Mouse (Mus musculus) midbrain, embryonic 15.5 days (tissue): Measurements from ENCODE around the gene E4f1. TPM values are rescaled to one million over a fixed set of nuclear protein-coding genes. Genes with fewer than 3 reads are reported as not detected.

Experiments used
- ATAC-seq: fragments of 200-750 bp; cut with Nextera tagmentation; replicated peaks from 2 replicates; pipeline ENCODE4 v1.8.0; 2017; ENCODE audit warnings: moderate TSS enrichment
- H3K27ac ChIP-seq: fragments of 300-500 bp; sonication (generic); 2 replicates; pipeline ENCODE4 v1.5.1; 2015; ENCODE audit warnings: mild to moderate bottlenecking, inconsistent platforms
- H3K27me3 ChIP-seq: fragments of 300-500 bp; sonication (generic); replicated peaks from 2 replicates; pipeline ENCODE4 v1.6.1; 2015; ENCODE audit warnings: inconsistent platforms
- H3K36me3 ChIP-seq: fragments of 300-500 bp; sonication (generic); replicated peaks from 2 replicates; pipeline ENCODE4 v1.6.1; 2015; ENCODE audit warnings: inconsistent platforms
- H3K4me1 ChIP-seq: fragments of 300-500 bp; sonication (generic); 2 replicates; pipeline ENCODE4 v1.6.1; 2015; ENCODE audit warnings: inconsistent platforms
- H3K4me2 ChIP-seq: fragments of 300-500 bp; sonication (generic); 2 replicates; pipeline ENCODE4 v1.6.1; 2015; ENCODE audit warnings: inconsistent platforms, mild to moderate bottlenecking, moderate library complexity
- H3K4me3 ChIP-seq: fragments of 300-500 bp; sonication (generic); 2 replicates; pipeline ENCODE4 v1.5.1; 2015; ENCODE audit warnings: mild to moderate bottlenecking, inconsistent platforms
- H3K9ac ChIP-seq: fragments of 300-500 bp; sonication (generic); 2 replicates; pipeline ENCODE4 v1.6.1; 2015; ENCODE audit warnings: mild to moderate bottlenecking, inconsistent platforms
- H3K9me3 ChIP-seq: fragments of 300-500 bp; sonication (generic); 2 replicates; pipeline ENCODE4 v1.6.1; 2016; ENCODE audit warnings: inconsistent platforms
- WGBS: fragments of 180-500 bp; shearing (Covaris S2); methylation state at CpG from one replicate; pipeline ENCODE4 v1.1.7; 2015; ENCODE audit warnings: mixed read lengths; 5-methylcytosine and 5-hydroxymethylcytosine counted together
- polyA plus RNA-seq: library from polyadenylated mRNA; unstranded; fragments of >200 nt; fragmentation: Nextera tagmentation; extraction: Ambion mirVana; gene quantifications from 2 replicates; pipeline ENCODE4 v1.2.1, GENCODE M21; 2015

Gene E4f1
- polyA plus RNA-seq: 53.1 and 55.6 TPM in 2 replicates

DNA sequence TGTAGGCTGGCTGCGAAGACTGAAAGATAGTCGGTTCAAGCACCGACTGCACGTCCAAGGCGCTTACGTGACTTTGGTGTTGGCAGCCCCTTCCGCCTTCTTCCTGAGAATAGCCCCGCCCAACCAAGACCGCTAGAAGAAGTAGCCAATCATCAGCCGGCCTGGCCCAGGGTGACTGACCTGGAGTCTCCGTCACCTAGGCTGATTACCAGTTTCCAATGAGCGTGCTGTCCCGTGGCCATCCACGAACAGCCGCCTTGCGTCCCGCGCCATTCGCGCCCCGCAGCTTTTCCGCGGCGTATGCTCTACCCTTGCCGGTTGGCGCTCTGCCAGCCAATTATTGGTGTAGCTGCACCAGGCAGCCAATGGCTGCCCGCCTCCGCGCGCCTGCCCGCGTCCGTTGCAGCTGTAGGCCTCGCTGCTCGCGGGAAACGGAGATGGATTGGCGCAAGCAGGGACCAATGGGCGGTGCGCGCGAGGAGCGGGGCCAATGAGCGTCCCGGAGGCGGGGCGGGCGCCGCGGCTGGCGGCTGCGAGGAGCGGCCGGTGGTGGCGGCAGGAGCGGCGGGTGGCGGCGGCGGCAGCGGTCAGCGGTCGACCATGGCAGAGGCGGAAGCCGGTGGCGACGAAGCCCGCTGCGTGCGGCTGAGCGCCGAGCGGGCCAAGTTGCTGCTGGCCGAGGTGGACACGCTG is at the start of gene E4f1, which contains the start of gene Pgp:
E4f1 (minus strand) TSS at position 404 of the 693 bp plus-strand sequence.
Pgp (plus strand) TSS at position 483 of the 693 bp plus-strand sequence.
- 0 out of 2 replicates have a peak, but pooled peaks cover 2% of the 10 kb centered on the region for H3K36me3 ChIP-seq
- WGBS: under 1% methylated on average over 70 of the region's 75 CpGs

DNA sequence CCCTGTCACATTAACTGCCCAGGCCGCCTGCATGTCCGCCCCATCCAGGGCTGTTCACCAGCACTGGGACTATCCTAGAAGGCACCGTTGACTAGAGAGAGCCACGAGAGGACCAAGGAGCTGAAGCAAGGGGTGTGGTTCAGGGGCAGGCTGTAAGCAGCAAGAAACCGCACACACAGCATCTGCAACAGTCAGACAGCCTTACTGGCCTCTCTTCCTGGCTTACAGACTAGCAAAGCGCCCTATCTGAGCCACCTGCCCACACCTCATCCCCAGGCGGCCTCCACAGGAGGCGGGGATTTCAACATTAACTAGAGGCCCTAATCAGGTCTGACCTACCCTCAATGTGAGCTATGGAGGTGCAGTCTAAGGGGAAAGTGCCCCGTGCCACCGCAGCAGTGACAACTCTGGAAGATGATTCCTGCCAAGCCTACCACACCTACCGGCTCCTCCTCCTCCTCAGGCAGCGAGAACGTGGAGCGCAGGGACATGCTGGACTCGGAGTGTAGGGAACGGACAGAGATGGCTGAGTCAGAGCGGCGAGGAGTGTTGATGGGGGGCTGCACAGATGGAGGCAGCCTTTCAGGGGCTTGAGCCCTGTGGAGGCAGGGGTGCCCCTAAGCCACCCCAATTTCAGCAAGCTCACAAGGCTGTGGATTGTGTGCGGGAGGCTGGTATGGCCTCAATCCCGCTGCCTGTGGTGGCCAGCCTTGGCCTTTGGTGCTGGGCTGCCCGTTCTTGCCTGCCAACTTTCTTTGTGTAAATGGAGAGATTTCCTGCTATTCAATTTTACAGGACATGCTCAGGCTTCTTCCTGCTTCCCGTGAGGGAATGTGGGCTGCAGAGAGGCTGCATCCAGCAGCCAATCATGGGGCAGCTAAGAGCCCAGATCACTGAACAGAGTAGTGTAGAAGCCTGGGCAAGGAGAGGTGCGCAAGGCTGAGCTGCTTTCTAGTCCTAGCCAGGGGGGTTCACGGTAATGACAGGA is 44.5 kb upstream of the E4f1 start:
- H3K27ac ChIP-seq: 0 out of 2 replicates have a peak overlapping the region, but pooled peaks have one; percentile 11
- no peak overlapping the region for H3K9ac ChIP-seq
- no peaks in the 10 kb centered on the region for H3K27me3 ChIP-seq
- H3K36me3 ChIP-seq: peaks cover 53% of the 10 kb centered on the region
- no peak for ATAC-seq
- H3K4me3 ChIP-seq: no peak overlapping the region
- WGBS: 91% methylated on average over 24 of the region's 24 CpGs
- H3K4me1 ChIP-seq: no peaks in the 10 kb centered on the region
- no peaks in the 10 kb centered on the region for H3K9me3 ChIP-seq
- no peak overlapping the region for H3K4me2 ChIP-seq

More for the DNA sequence above, at the start of gene E4f1, which contains the start of gene Pgp:
- Histone ChIP-seq H3K4me1 (peaks cover 24% of the 10 kb centered on the region), H3K4me2 (peak within 1 kb of the TSS; percentile 99), H3K9ac (peak within 1 kb of the TSS; percentile 62), H3K4me3 (peak within 1 kb of the TSS; percentile 67), H3K9me3 (no peaks in the 10 kb centered on the region), H3K27ac (peak within 1 kb of the TSS; percentile 81), H3K27me3 (no peaks in the 10 kb centered on the region)
- peak; percentile 98 for ATAC-seq

DNA sequence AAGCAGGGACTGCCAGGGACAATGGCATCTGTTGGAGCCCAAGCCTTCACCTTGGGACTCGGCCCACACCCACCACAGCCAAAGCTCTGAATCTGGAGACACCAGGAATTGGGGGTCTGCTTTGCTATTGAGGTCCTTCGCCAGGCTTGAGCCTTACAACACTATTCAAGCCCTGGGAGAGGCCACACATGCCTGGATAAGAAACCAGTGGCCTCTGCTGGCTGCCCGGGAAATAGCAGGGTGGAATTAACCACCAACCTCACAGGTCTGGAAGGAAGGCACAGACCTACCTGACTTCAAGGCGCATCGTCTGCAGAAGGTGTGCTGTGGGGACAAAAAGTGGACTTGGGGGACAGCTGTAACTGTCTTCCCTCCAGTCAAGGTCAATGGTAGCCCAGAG is 43.5 kb upstream of the E4f1 start:
- WGBS: 53% methylated on average over 5 of the region's 5 CpGs
- Histone ChIP-seq H3K9ac (no peak overlapping the region), H3K9me3 (no peaks in the 10 kb centered on the region), H3K4me1 (no peaks in the 10 kb centered on the region), H3K36me3 (peaks cover 58% of the 10 kb centered on the region), H3K4me2 (no peak overlapping the region), H3K4me3 (no peak overlapping the region), H3K27ac (no peak overlapping the region), H3K27me3 (no peaks in the 10 kb centered on the region)
- ATAC-seq: peak; percentile 59

DNA sequence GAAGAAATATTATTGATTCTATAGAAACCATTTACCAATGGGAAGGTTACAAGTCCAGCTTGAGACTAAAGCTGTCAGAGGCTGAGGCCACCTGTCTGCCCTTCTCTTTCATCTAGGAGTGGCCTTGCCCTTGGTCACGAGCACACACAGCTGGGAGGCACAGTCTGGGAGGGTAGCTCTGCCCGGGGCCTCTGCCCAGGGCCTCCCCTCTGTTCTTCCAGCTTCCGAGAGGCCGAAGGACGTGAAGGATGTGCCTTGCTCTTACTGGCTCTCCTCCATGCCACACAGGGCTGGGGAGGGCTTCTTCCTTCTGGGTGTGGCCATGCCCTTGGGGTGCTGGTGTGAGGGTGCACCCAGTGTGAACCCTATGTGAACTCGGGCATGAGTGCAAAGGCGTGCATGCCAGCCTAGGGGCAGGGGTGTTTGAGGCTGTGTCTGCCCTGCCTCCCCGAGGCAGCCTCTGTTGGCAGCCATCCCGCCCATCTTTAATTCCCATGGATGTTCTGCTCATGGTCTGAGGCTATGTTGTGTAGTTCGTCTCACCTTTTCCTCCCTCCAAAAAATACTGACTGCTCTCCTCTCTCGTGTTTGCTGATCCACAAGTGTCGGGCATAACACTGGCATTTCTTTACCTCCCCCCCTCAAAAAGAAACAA is 37.8 kb upstream of the E4f1 start:
- 82% methylated on average over 12 of the region's 12 CpGs for WGBS
- Histone ChIP-seq H3K9me3 (no peaks in the 10 kb centered on the region), H3K27ac (no peak overlapping the region), H3K27me3 (no peaks in the 10 kb centered on the region), H3K9ac (no peak overlapping the region), H3K4me3 (no peak overlapping the region), H3K36me3 (peaks cover 71% of the 10 kb centered on the region), H3K4me1 (peaks cover 7% of the 10 kb centered on the region; the same call in 1 of the 2 replicates), H3K4me2 (no peak overlapping the region)
- ATAC-seq: no peak

DNA sequence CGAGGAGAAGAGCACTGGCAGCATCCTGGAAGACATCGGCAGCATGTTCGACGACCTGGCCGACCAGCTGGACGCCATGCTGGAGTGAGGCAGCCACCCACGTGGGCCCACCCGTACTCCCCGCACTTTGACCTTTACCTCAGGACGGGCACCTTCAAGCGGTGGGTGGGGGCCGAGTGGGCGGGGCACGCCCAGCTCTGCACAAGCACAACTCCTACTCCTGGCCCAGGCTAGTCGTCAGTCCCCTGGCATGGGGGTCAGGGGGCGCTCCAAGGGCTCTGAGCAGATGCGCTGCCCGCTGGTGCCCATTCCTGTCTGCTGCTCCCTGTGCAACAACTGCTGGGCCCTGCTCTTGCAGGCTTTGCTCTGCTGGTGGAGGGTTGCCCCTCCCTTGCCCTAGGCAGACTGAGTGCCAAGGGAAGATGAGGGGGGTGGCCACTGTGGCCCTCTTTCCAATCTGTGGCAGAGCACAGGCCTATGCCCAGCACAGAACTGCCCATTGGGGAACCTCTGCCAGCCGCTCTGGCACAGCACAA is 37.1 kb upstream of the E4f1 start:
- Histone ChIP-seq H3K27me3 (no peaks in the 10 kb centered on the region), H3K27ac (no peak overlapping the region), H3K4me2 (no peak overlapping the region), H3K4me3 (no peak overlapping the region), H3K9me3 (no peaks in the 10 kb centered on the region), H3K9ac (no peak overlapping the region), H3K4me1 (peaks cover 7% of the 10 kb centered on the region; the same call in 1 of the 2 replicates), H3K36me3 (peaks cover 78% of the 10 kb centered on the region)
- 62% methylated on average over 19 of the region's 19 CpGs for WGBS
- ATAC-seq: no peak; the same call in 1 of the 2 replicates

DNA sequence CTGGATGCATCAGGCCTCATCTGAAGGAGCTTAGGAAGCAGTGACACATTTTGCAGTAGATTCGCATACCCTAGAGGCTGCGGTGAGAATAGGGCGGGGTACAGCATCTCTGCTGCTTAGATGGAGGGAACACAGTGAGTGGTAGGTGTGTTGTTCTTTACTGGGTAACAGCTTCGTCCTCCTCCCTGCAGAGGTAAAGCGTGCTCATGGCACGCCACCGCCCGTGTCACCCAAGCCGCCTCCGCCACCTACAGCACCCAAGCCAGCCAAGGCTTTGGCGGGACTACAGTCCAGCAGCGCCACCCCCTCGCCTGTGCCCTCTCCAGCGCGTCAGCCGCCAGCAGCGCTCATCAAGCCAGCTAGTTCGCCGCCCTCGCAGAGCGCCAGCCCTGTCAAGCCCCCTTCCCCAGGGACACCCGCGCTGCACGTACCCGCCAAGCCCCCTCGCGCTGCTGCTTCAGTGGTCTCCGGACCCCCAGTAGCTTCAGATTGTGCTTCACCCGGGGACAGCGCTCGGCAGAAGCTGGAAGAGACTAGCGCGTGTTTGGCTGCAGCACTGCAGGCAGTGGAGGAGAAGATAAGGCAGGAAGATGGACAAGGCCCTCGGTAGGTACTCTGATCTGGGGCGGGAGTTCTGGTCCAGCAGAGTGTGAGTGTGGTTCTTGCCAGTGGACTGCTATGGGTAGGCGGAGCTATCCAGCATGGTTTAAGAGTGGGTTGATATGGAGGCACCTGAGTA is 36.4 kb upstream of the E4f1 start:
- ATAC-seq: no peak
- no peaks in the 10 kb centered on the region for H3K9me3 ChIP-seq
- peaks cover 7% of the 10 kb centered on the region; the same call in 1 of the 2 replicates for H3K4me1 ChIP-seq
- no peak overlapping the region for H3K4me3 ChIP-seq
- H3K36me3 ChIP-seq: peaks cover 73% of the 10 kb centered on the region
- H3K9ac ChIP-seq: peak overlapping the region; percentile 18; the same call in 1 of the 2 replicates
- H3K4me2 ChIP-seq: no peak overlapping the region
- no peaks in the 10 kb centered on the region for H3K27me3 ChIP-seq
- WGBS: 23% methylated on average over 36 of the region's 36 CpGs
- H3K27ac ChIP-seq: peak overlapping the region; percentile 45

DNA sequence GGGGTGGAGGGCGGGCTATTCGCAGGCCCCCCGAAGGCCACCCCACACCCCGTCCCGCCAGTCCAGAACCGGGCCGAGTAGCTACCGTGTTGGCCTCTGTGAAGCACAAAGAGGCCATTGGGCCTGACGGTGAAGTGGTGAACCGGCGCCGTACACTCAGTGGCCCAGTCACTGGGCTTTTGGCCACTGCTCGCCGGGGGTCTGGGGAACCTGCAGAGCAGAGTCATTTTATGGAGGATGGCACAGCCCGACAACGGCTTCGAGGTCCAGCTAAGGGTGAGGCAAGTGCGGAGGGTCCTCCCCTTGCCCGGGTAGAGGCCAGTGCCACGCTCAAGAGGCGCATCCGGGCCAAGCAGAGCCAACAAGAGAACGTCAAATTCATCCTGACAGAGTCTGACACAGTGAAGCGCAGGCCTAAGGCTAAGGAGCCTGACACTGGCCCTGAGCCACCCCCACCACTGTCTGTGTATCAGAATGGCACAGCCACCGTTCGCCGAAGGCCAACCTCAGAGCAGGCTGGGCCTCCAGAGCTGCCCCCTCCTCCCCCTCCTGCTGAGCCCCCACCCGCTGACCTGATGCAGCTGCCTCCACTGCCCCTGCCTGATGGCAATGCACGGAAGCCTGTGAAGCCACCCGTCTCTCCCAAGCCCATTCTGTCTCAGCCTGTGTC is 35.3 kb upstream of the E4f1 start:
- Histone ChIP-seq H3K9ac (no peak overlapping the region), H3K4me1 (peaks cover 7% of the 10 kb centered on the region; the same call in 1 of the 2 replicates), H3K4me2 (no peak overlapping the region), H3K27ac (no peak overlapping the region), H3K27me3 (no peaks in the 10 kb centered on the region), H3K9me3 (no peaks in the 10 kb centered on the region), H3K4me3 (no peak overlapping the region), H3K36me3 (peaks cover 74% of the 10 kb centered on the region)
- ATAC-seq: no peak
- whole genome bisulfite sequencing: 86% methylated on average over 30 of the region's 30 CpGs

DNA sequence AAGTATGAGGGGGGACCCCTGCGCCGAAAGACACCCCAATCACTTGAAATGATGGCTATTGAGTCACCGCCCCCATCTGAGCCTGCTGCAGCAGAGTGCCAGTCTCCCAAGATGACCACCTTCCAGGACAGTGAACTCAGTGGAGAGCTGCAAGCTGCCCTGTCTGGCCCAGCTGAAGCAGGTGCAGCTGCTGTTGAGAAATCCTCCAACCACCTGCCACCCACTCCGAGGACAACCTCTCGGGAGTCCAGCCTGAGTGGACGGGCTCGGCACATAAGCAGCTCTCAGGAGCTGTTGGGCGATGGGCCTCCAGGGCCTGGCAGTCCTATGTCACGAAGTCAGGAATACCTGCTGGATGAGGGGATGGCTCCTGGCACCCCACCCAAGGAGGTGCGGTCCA is 34.0 kb upstream of the E4f1 start:
- H3K36me3 ChIP-seq: peaks cover 71% of the 10 kb centered on the region
- peaks cover 7% of the 10 kb centered on the region; the same call in 1 of the 2 replicates for H3K4me1 ChIP-seq
- no peaks in the 10 kb centered on the region for H3K9me3 ChIP-seq
- 96% methylated on average over 10 of the region's 10 CpGs for WGBS
- H3K27me3 ChIP-seq: no peaks in the 10 kb centered on the region
- no peak for ATAC-seq
- no peak overlapping the region for H3K9ac ChIP-seq
- H3K27ac ChIP-seq: no peak overlapping the region
- no peak overlapping the region for H3K4me2 ChIP-seq
- H3K4me3 ChIP-seq: no peak overlapping the region

DNA sequence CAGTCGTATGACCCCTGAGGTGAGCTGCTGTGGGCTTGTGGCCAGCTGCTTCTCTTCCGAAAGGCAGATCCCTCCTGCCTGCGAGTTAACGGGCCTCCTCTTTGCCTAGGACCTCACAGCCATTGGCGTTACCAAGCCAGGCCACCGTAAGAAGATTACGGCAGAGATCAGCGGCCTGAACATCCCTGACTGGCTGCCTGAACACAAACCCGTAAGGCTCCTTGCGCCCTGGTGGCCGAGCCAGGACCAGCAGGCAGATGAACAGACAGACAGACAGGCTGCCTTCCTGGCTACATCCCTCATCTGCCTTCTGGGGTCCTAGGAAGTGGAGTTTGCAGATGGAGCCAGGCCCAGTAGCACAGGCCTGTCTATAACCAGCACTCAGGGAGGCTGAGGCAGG is 32.1 kb upstream of the E4f1 start:
- peaks cover 7% of the 10 kb centered on the region; the same call in 1 of the 2 replicates for H3K4me1 ChIP-seq
- H3K9ac ChIP-seq: no peak overlapping the region
- no peaks in the 10 kb centered on the region for H3K27me3 ChIP-seq
- no peak overlapping the region for H3K27ac ChIP-seq
- ATAC-seq: no peak
- H3K9me3 ChIP-seq: no peaks in the 10 kb centered on the region
- no peak overlapping the region for H3K4me2 ChIP-seq
- peaks cover 77% of the 10 kb centered on the region for H3K36me3 ChIP-seq
- WGBS: 29% methylated on average over 11 of the region's 11 CpGs
- H3K4me3 ChIP-seq: no peak overlapping the region

DNA sequence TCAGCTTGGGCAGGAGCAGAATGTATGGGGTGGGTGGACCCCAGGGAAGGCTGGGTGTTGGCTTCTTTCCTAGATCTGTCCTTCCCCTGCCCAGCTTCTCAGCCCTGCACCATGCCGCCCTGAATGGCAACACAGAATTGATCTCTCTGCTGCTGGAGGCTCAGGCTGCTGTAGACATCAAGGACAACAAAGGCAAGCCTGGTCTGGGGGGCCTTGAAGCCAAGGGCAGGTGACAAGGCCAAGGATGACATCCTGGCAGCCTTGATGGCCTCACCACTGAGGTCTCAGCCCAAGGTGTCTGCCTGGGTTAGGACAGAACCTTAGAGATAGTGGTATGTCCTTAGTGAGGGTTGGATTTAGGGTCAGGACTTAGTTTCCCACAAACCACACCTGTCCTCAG is 25.9 kb upstream of the E4f1 start:
- Histone ChIP-seq H3K9me3 (no peaks in the 10 kb centered on the region), H3K27ac (no peak overlapping the region), H3K27me3 (no peaks in the 10 kb centered on the region), H3K4me2 (no peak overlapping the region), H3K36me3 (peaks cover 51% of the 10 kb centered on the region), H3K4me3 (no peak overlapping the region), H3K9ac (no peak overlapping the region), H3K4me1 (peaks cover 5% of the 10 kb centered on the region; the same call in 1 of the 2 replicates)
- WGBS: 76% methylated on average over 1 of the region's 1 CpGs
- ATAC-seq: no peak

DNA sequence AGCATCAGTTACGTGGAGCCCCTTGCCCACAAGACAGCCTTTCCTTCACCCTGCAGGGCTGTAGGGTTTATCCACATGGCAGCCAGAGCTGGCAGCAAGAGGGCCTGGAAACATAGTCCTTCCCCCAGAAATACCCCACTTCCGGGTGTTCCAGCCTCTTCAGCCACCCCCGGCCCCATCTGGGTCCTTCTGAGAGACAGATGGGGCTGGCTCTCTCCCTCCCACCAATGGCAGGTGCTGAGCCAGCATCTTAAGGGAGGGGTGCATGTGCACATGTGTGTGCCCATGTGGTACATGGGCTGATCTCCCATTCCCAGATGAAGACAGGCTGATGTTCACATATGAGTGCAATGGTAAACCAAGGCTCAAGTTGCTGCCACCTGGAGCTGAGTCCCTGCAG is 25.3 kb upstream of the E4f1 start:
- 79% methylated on average over 3 of the region's 3 CpGs for WGBS

More for the DNA sequence above, 25.3 kb upstream of the E4f1 start:
- peaks cover 11% of the 10 kb centered on the region for H3K4me1 ChIP-seq
- H3K4me2 ChIP-seq: no peak overlapping the region
- H3K27ac ChIP-seq: 0 out of 2 replicates have a peak overlapping the region, but pooled peaks have one; percentile 32
- H3K9me3 ChIP-seq: no peaks in the 10 kb centered on the region
- no peaks in the 10 kb centered on the region for H3K27me3 ChIP-seq
- H3K4me3 ChIP-seq: no peak overlapping the region
- ATAC-seq: no peak
- H3K36me3 ChIP-seq: peaks cover 45% of the 10 kb centered on the region
- no peak overlapping the region for H3K9ac ChIP-seq
